Mouse (Mus musculus) megakaryocyte-erythroid progenitor cell, adult 5 weeks (primary cell): ENCODE results near the gene Olfr64. TPM values are rescaled to one million over a fixed set of nuclear protein-coding genes. Genes with fewer than 3 reads are reported as not detected.

Experiments
- polyA plus RNA-seq: library from polyadenylated mRNA; stranded (reverse); fragments of >175 nt; gene quantifications from 2 replicates; pipeline ENCODE4 v1.2.3, GENCODE M21; 2012

Gene Olfr64
- 0.02 TPM in 1 of 2 replicates, not detected in the other for polyA plus RNA-seq

DNA sequence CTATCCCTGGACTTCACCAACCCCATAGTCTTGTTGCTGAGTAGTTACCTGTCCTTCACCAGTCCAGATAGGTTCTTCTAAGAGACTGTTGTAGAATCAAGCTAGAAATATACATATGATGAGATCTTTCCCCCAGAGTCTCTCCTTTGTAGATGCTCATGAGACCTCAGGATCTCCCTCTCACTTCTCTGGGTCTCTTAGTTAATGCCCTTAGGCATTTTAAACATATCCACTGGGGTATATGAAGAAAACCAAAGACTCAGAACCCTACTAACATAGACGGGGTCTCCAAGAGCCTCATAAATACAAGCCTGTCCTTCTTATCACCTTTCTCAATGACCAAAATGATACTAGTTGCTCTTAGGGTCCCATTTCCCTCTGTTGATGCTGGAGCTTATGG is at the start of gene Olfr64:
Gene Olfr64 (minus strand): TSS at position 101 of the 400 bp plus-strand sequence.

DNA sequence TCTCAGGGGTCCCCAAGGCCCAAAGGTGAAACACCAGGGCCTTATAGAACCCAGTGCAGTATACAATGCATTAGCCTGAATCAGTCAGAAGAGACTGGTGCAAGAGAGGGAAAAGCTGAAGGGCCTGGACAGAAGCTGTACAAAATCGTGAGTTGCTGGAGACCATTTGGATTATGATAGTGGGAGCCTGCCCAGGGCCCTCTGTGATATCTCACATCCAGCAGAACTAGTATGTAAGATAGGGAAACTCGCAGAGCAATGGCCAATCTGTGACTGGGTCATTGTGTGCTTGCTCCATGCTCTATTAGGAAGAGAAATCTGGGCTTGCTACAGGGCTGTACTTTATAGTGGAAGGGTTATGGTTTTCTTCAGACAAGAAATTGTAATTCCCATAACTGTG is 40.0 kb upstream of the Olfr64 start, which contains the start of gene Olfr632:
Gene Olfr632 (plus strand): TSS at position 84 of the 400 bp plus-strand sequence.

DNA sequence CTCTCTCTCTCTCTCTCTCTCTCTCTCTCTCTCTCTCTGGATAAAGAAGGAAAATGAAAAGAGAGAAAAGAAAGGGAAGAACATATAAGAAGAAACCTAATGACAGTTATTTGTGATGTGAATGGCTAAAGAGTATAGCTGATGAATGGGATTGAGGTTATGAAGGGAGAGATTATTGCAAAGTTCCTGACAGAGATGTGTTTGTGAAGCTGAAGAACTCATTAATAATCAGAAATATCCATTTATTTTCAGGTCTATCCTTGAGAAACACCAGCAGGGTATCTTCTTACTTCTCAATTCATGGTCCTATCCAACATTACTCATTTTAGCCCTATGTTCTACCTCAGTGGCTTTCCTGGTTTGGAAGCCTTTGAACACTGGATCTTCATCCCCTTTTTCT is 34.2 kb upstream of the Olfr64 start, which contains the start of gene Olfr631:
Gene Olfr631 (plus strand): TSS at position 301 of the 400 bp plus-strand sequence.

DNA sequence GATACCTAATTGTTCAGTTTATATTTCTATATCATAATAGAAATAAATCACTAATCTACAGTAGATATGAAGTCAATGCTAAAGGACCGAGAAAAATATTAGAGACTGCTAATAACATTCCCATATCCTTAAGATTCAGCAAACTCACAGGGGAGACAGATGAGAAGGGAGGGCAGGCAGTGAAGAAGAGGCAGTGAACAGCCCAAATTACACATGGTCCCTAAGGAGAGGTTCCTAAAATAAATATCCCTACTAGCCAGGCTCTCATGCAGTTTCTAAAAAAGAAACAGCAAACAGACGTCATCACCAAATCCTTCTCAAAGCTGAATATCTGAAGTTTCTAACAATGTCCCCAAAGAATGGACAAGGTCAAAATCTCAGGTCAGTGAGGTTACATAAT is 8.9 kb upstream of the Olfr64 start, which contains the start of gene Olfr65:
Gene Olfr65 (plus strand): TSS at position 301 of the 400 bp plus-strand sequence.

DNA sequence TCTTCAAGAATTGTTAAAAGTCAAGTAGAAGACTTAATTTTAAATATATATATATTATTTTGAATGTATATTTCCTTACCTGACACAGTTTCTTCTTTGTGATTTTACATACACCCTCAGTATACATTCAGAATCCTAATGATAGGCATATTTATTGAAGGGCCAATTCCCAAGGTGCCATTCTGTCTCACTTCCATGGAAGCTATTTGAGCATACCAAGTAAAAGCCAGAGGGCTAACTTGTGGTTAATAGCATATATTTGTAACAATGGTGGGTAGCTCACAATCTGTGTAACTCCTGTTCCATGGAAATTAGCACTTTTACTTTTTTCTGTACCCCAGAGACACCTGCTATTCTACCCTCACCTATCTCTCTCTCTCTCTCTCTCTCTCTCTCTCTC is 8.1 kb downstream of the Olfr64 start, which contains the start of gene Olfr66:
Gene Olfr66 (minus strand): TSS at position 101 of the 400 bp plus-strand sequence.

DNA sequence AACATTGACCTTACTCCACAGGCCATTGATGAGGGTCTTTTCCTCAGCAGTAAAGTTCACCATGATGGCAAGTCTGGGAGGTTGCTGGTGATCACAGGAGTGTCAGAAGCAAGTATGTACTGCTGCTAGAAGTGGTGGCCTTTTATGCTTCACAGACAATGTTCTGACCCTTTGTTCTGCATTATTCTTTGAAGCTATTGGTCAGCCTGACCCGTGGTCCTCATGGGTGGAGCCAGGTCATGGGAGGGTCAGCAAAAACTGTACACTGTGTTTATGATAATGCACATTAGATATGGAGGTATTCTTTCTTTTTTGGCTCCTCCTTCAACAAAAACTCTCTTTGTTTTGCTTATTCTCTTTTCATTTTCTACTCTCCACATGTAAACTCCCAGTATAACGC is 41.2 kb downstream of the Olfr64 start, which contains the start of gene Hbb-y:
Gene Hbb-y (minus strand): TSS at position 127 of the 400 bp plus-strand sequence.

DNA sequence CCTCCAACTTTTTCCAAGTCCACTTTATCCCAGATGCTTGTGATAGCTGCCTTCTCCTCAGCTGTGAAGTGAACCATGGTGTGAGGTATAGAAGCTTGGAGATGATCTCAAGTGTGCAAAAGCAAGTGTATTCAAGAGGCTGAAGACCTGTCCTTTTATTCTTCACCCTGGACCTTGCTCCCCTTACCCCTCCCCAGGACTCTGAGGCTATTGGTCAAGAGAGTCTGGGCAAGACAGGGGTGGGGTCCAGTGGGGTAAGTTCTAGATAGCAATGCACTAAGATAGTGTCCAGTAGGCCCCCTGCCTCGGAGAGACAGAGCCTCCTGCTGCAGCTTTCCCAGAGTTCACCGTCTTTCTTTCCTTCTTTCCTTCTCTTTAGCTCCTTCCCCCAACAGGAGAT is 51.3 kb downstream of the Olfr64 start, which contains the start of gene Hbb-bh1:
Gene Hbb-bh1 (minus strand): TSS at position 131 of the 400 bp plus-strand sequence.

DNA sequence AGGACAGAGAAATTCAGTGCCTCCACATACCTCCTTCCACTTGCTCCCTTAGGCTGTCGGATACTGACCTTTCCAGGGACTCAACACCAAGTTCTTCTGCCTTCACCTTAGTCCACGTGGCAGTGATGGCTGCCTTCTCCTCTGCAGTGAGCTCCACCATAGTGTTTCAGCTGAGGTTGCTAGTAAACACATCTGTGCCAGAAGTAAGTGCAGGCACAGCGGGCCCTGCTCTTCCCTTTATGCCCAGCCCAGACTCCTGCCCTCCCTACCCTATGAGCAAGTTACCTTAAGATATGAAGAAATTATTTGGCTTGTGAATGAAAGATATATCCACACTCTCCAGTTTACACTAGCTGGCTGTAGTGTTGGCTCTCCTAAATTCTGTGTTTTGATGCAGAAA is 54.0 kb downstream of the Olfr64 start, which contains the start of gene Hbb-bh2:
Gene Hbb-bh2 (minus strand): TSS at position 253 of the 400 bp plus-strand sequence.

Other genes starting within 250 kb of the Olfr64 start
- gene Olfr623, start 230.8 kb downstream of the Olfr64 start, polyA plus RNA-seq, result not detected in 2 replicates
- 0.02 TPM in 1 of 2 replicates, not detected in the other for gene Olfr624, start 223.3 kb downstream of the Olfr64 start, polyA plus RNA-seq
- gene Olfr625-ps1, start 211.8 kb downstream of the Olfr64 start, polyA plus RNA-seq, result 0.19 TPM in 1 of 2 replicates, not detected in the other
- not detected in 2 replicates for gene Olfr243, start 179.8 kb downstream of the Olfr64 start, polyA plus RNA-seq
- not detected in 2 replicates for gene Olfr628, start 164.1 kb downstream of the Olfr64 start, polyA plus RNA-seq
- gene Olfr629, start 149.5 kb downstream of the Olfr64 start, polyA plus RNA-seq, result not detected in 2 replicates
- gene Olfr630, start 137.2 kb downstream of the Olfr64 start, polyA plus RNA-seq, result not detected in 2 replicates
- not detected in 2 replicates for gene Olfr69, start 122.9 kb downstream of the Olfr64 start, polyA plus RNA-seq
- not detected in 2 replicates for gene Olfr68, start 114.8 kb downstream of the Olfr64 start, polyA plus RNA-seq
- not detected in 2 replicates for gene Olfr67, start 102.7 kb downstream of the Olfr64 start, polyA plus RNA-seq
- 65.8 and 124 TPM in 2 replicates for gene Hbb-bt, start 80.5 kb downstream of the Olfr64 start, polyA plus RNA-seq
- 239 and 618 TPM in 2 replicates for gene Hbb-bs, start 66.4 kb downstream of the Olfr64 start, polyA plus RNA-seq
- not detected in 2 replicates for gene Hbb-bh2, start 54.0 kb downstream of the Olfr64 start, polyA plus RNA-seq
- not detected in 2 replicates for gene Hbb-bh1, start 51.3 kb downstream of the Olfr64 start, polyA plus RNA-seq
- gene Hbb-y, start 41.3 kb downstream of the Olfr64 start, polyA plus RNA-seq, result not detected in 2 replicates
- gene Olfr66, start 8.2 kb downstream of the Olfr64 start, polyA plus RNA-seq, result not detected in 2 replicates
- gene Olfr65, start 9.0 kb upstream of the Olfr64 start, polyA plus RNA-seq, result not detected in 2 replicates
- gene Olfr631, start 34.3 kb upstream of the Olfr64 start, polyA plus RNA-seq, result not detected in 2 replicates
- gene Olfr632, start 39.9 kb upstream of the Olfr64 start, polyA plus RNA-seq, result not detected in 2 replicates
- not detected in 2 replicates for gene Olfr633, start 50.0 kb upstream of the Olfr64 start, polyA plus RNA-seq
- gene Olfr635, start 76.7 kb upstream of the Olfr64 start, polyA plus RNA-seq, result 0.01 TPM in 1 of 2 replicates, not detected in the other
- gene Olfr638, start 104.3 kb upstream of the Olfr64 start, polyA plus RNA-seq, result not detected in 2 replicates
- gene Olfr639, start 122.8 kb upstream of the Olfr64 start, polyA plus RNA-seq, result 0.01 TPM in 1 of 2 replicates, not detected in the other
- gene Olfr640, start 131.1 kb upstream of the Olfr64 start, polyA plus RNA-seq, result not detected in 2 replicates
- not detected in 2 replicates for gene Olfr641, start 141.0 kb upstream of the Olfr64 start, polyA plus RNA-seq
- gene Olfr642, start 158.2 kb upstream of the Olfr64 start, polyA plus RNA-seq, result not detected in 2 replicates
- not detected in 2 replicates for gene 4930516K23Rik, start 167.0 kb upstream of the Olfr64 start, polyA plus RNA-seq
- gene Olfr644, start 177.4 kb upstream of the Olfr64 start, polyA plus RNA-seq, result not detected in 2 replicates
- not detected in 2 replicates for gene Olfr645, start 191.0 kb upstream of the Olfr64 start, polyA plus RNA-seq
- gene Olfr646, start 210.4 kb upstream of the Olfr64 start, polyA plus RNA-seq, result 0.02 TPM in 1 of 2 replicates, not detected in the other
- 0.03 TPM in 1 of 2 replicates, not detected in the other for gene Ubqln5, start 235.3 kb upstream of the Olfr64 start, polyA plus RNA-seq
- not detected in 2 replicates for gene Olfr643, start 242.9 kb upstream of the Olfr64 start, polyA plus RNA-seq
- not detected in 2 replicates for gene Ubqln3, start 248.8 kb upstream of the Olfr64 start, polyA plus RNA-seq